Mouse (Mus musculus): ENCODE results near the gene Urb2.

The Urb2 gene

GRCm38 (mm10) chr8:124077998-124078397 is 56.7 kb downstream of the Urb2 start:
- no peak for DNase-seq (ENCODE audit: low spot score)

- DNase-seq (ENCODE audit: low spot score) = no peak
These were observed 57.7 kb downstream of the Urb2 start for GRCm38 (mm10) chr8:124078969-124079368.

DNA sequence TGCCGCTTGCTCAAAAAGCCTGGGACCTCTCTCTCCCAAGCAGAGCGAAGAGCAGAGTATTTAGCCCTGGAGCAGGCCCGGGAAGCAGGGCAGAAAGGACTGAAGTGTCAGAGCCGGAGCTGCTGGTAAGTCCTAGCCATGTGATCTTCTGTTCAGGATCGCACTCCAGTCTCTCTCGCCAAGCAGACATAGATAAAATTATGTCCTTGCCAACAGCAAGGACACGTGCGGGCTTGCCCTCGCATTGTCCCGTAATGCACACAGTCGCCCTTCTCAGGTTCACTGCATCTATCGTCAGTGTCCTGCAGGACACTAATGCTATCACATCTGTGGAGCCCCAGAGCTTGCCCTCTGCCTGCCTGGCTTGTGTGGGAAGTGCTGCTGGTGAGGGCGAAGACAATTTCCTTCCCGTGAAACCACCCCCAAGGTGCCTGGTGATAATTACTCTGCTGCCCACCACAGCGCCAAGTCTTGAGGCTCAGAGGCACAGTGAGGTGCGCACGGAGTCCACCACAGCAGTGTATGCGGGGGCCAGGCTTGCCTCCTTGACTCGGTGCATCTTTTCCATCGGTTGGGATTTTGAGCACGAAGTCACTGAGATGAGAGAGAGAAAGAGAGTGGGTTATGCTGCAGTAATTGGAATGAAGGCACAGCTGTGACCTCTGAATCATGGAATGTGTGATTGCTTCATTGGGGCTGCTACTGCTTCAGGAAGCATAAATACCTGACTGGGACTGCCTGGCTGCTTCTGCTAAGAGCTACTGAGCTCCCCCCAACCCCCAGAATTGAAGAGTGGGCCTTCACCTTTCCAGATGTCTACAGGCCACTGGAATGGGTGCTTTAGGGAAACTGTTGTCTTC is 59.4 kb downstream of the Urb2 start:
- DNase-seq (ENCODE audit: low spot score) = no peak

- no peak for DNase-seq (ENCODE audit: low spot score)
These were observed 61.3 kb downstream of the Urb2 start for GRCm38 (mm10) chr8:124082616-124083015.

GRCm38 (mm10) chr8:124083611-124084010 is 62.3 kb downstream of the Urb2 start:
- no peak for DNase-seq (ENCODE audit: low spot score)

GRCm38 (mm10) chr8:124085668-124086067 is 64.4 kb downstream of the Urb2 start:
- no peak for DNase-seq (ENCODE audit: low spot score)

DNA sequence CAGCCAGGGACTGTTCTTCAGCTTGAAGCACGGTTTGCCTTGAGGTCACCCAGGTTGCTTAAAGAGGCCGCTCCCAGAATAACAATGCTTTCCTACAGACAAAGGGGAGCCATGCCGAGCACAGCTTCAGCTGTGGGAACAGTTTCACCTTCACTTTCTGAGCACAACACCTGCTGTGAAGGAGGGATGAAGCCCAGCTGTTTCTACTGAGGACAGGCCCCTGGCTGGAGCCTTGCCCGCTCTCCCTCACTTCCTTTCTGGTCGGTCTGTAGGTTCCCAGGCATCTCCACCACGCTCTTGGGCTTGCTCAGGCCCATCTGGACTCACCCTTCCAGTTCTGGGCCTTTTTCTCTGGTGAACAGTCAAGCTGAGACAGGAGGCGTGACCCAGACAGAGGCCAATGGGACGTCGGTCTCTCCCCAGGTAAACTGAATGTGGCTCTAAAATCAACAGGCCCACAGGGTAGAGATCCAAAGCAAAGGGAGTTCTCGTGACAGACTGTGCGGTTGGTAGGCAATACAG is 66.8 kb downstream of the Urb2 start:
- no peak for DNase-seq (ENCODE audit: low spot score)

DNA sequence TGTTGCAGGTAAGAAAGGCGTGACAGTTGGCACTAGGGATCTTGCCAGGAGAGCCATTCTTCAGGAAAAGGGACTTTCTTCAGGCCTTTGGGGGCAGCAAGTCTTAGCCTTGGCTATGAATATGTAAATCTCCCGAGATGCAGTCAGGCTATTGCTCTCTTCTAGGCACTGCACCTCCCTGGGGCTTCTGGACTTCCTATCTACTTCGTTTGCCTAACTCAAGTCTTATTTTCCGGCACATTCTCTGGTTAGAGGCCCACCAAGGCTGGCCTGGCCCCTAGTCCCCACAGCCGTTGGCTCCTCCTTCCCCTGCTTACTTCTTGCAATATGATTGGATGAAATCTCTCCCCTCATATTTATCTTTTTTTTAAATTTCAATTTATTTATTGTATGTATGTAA is 67.7 kb downstream of the Urb2 start:
- no peak for DNase-seq (ENCODE audit: low spot score)

DNA sequence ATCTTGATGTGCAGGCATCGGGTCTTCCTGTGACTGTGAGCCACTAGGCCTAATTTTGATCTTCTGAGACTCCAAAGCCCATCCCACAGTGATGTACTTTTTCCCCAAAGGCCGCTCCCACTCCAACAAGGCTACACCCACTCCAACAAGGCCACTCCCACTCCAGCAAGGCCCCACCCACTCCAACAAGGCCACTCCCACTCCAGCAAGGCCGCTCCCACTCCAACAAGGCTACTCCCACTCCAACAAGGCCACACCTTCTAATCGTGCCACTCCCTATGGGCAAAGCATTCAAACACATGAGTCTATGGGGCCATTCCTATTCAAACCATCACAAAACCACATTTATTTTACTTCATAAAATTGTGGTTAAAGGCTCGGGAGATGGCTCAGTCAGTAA is 69.2 kb downstream of the Urb2 start:
- no peak for DNase-seq (ENCODE audit: low spot score)
